Mouse (Mus musculus) CH12F3 (cell line): ENCODE measurements around the gene Lbhd2.

Source experiments
- in situ Hi-C: fragments of 300-500 bp; cut with MboI; formaldehyde crosslinking; loops from 2 replicates; pipeline ENCODE4 v1.14.3; 2020; ENCODE audit warnings: low sequenced_read_pairs

The Lbhd2 gene

GRCm38 (mm10) chr12:111430049-111430867 is 23.6 kb downstream of the Lbhd2 start:
- in situ Hi-C loops, result no loop called here

GRCm38 (mm10) chr12:111430868-111431817 is 24.5 kb downstream of the Lbhd2 start:
- in situ Hi-C loops, result no loop called here

GRCm38 (mm10) chr12:111432097-111432496 is 25.5 kb downstream of the Lbhd2 start:
- in situ Hi-C loops, result no loop called here

- in situ Hi-C loops, result no loop called here
Measured at GRCm38 (mm10) chr12:111432751-111433331, 26.2 kb downstream of the Lbhd2 start.

- in situ Hi-C loops, result no loop called here
Measured at GRCm38 (mm10) chr12:111434164-111434744, 27.6 kb downstream of the Lbhd2 start.

- in situ Hi-C loops, result no loop called here
Measured at GRCm38 (mm10) chr12:111434745-111435327, 28.2 kb downstream of the Lbhd2 start.

GRCm38 (mm10) chr12:111436170-111436569 is 29.6 kb downstream of the Lbhd2 start:
- in situ Hi-C loops, result no loop called here

- in situ Hi-C loops, result no loop called here
Measured at GRCm38 (mm10) chr12:111436640-111437039, 30.0 kb downstream of the Lbhd2 start.

- in situ Hi-C loops, result no loop called here
Measured at GRCm38 (mm10) chr12:111437222-111437900, 30.8 kb downstream of the Lbhd2 start.

- in situ Hi-C loops, result no loop called here
Measured at GRCm38 (mm10) chr12:111438850-111439249, 32.2 kb downstream of the Lbhd2 start.

GRCm38 (mm10) chr12:111440701-111441373 is 34.2 kb downstream of the Lbhd2 start:
- in situ Hi-C loops, result no loop called here

- in situ Hi-C loops, result no loop called here
Measured at GRCm38 (mm10) chr12:111441523-111441922, 34.9 kb downstream of the Lbhd2 start.

- in situ Hi-C loops, result no loop called here
Measured at GRCm38 (mm10) chr12:111442309-111443010, 35.9 kb downstream of the Lbhd2 start, which contains the start of gene Tnfaip2. Gene Tnfaip2 (plus strand): TSS chr12:111442469.

- in situ Hi-C loops, result no loop called here
Measured at GRCm38 (mm10) chr12:111443011-111443870, 36.6 kb downstream of the Lbhd2 start.

GRCm38 (mm10) chr12:111443921-111444831 is 37.6 kb downstream of the Lbhd2 start:
- in situ Hi-C loops, result no loop called here

- in situ Hi-C loops, result no loop called here
Measured at GRCm38 (mm10) chr12:111445161-111445889, 38.7 kb downstream of the Lbhd2 start.
